Mouse (Mus musculus) C2C12 (cell line): ENCODE data around the gene Nalcn. TPM values are rescaled to one million over a fixed set of nuclear protein-coding genes. Genes with fewer than 3 reads are reported as not detected.

Experiments
- H3K27me3 ChIP-seq: one replicate; pipeline ENCODE4 v1.6.1; 2011; ENCODE audit not compliant: control insufficient read depth, insufficient read depth, insufficient read length
- H3K36me3 ChIP-seq: one replicate; pipeline ENCODE4 v1.6.1; 2011; ENCODE audit not compliant: control insufficient read depth, insufficient read depth
- H3K4me3 ChIP-seq: one replicate; pipeline ENCODE4 v1.5.1; 2011; ENCODE audit warnings: mild to moderate bottlenecking, control low read depth; ENCODE audit not compliant: poor library complexity, insufficient read depth, severe bottlenecking
- H3K79me2 ChIP-seq: one replicate; pipeline ENCODE4 v1.6.1; 2011; ENCODE audit not compliant: control insufficient read depth, insufficient read depth
- H3K79me3 ChIP-seq: one replicate; pipeline ENCODE4 v1.6.1; 2011; ENCODE audit warnings: low read depth, control low read depth
- H3ac ChIP-seq: one replicate; pipeline ENCODE3; 2011; ENCODE audit warnings: low read depth; ENCODE audit not compliant: control insufficient read depth, insufficient read length
- CEBPB ChIP-seq: IDR thresholded peaks from one replicate; pipeline ENCODE4 v1.6.1; 2011; ENCODE audit warnings: low read depth, mild to moderate bottlenecking, control low read depth, moderate library complexity
- CTCF ChIP-seq: IDR thresholded peaks from one replicate; pipeline ENCODE4 v1.5.1; 2011; ENCODE audit not compliant: control insufficient read depth, insufficient read depth, insufficient read length
- FOSL1 ChIP-seq: IDR thresholded peaks from one replicate; pipeline ENCODE4 v1.8.0; 2011; ENCODE audit warnings: mild to moderate bottlenecking, low read length; ENCODE audit not compliant: poor library complexity, insufficient read depth, severe bottlenecking
- MAX ChIP-seq: IDR thresholded peaks from one replicate; pipeline ENCODE4 v1.6.1; 2011; ENCODE audit warnings: mild to moderate bottlenecking, control low read depth
- MYOD1 ChIP-seq: IDR thresholded peaks from one replicate; pipeline ENCODE4 v1.6.1; 2011; ENCODE audit warnings: low read depth; ENCODE audit not compliant: control insufficient read depth, insufficient read length
- MYOG ChIP-seq: IDR thresholded peaks from one replicate; pipeline ENCODE4 v1.6.1; 2011; ENCODE audit not compliant: control insufficient read depth, insufficient read length; ENCODE audit errors: extremely low read depth
- USF1 ChIP-seq: IDR thresholded peaks from one replicate; pipeline ENCODE4 v1.6.1; 2011; ENCODE audit warnings: low read depth, mild to moderate bottlenecking, control low read depth, moderate library complexity
- polyA plus RNA-seq: library from polyadenylated mRNA; unstranded; fragments of >200 nt; fragmentation: generic; extraction: Trizol; gene quantifications from one replicate; pipeline ENCODE4 v1.2.1, GENCODE M21; 2012; ENCODE audit warnings: missing spikeins

Gene Nalcn
- polyA plus RNA-seq, 1 experiment, result not detected

- H3K79me3 ChIP-seq, result no peaks in the 10 kb centered on the region
- no peak overlapping the region for H3K4me3 ChIP-seq
- no peak for TF ChIP-seq FOSL1
- TF ChIP-seq MYOG, result no peak
- no peak for TF ChIP-seq USF1
- no peak for TF ChIP-seq MAX
- TF ChIP-seq CTCF, result no peak
- no peak for TF ChIP-seq CEBPB
- no peak for TF ChIP-seq MYOD1
- H3ac ChIP-seq, result no peak overlapping the region
- no peaks in the 10 kb centered on the region for H3K36me3 ChIP-seq
- no peaks in the 10 kb centered on the region for H3K27me3 ChIP-seq
- H3K79me2 ChIP-seq, result no peaks in the 10 kb centered on the region
These were observed 335.6 kb downstream of the Nalcn start for GRCm38 (mm10) chr14:123291118-123292007.

- Histone ChIP-seq H3K79me3 (no peaks in the 10 kb centered on the region), H3K4me3 (no peak overlapping the region), H3ac (no peak overlapping the region), H3K79me2 (no peaks in the 10 kb centered on the region), H3K36me3 (no peaks in the 10 kb centered on the region), H3K27me3 (no peaks in the 10 kb centered on the region)
- TF ChIP-seq MAX, result no peak
- TF ChIP-seq MYOD1, result no peak
- TF ChIP-seq USF1, result no peak
- TF ChIP-seq CTCF, result no peak
- TF ChIP-seq CEBPB, result no peak
- TF ChIP-seq FOSL1, result no peak
- no peak for TF ChIP-seq MYOG
These were observed 344.8 kb downstream of the Nalcn start for GRCm38 (mm10) chr14:123282165-123282564.

GRCm38 (mm10) chr14:123272121-123272520, 354.8 kb downstream of the Nalcn start:
- H3K27me3 ChIP-seq, result no peaks in the 10 kb centered on the region
- H3K79me2 ChIP-seq, result no peaks in the 10 kb centered on the region
- TF ChIP-seq FOSL1 (no peak), USF1 (no peak), MYOG (no peak), CTCF (no peak), MAX (no peak), MYOD1 (no peak), CEBPB (no peak)
- H3K79me3 ChIP-seq, result no peaks in the 10 kb centered on the region
- no peaks in the 10 kb centered on the region for H3K36me3 ChIP-seq
- no peak overlapping the region for H3ac ChIP-seq
- H3K4me3 ChIP-seq, result no peak overlapping the region

- no peaks in the 10 kb centered on the region for H3K36me3 ChIP-seq
- no peak overlapping the region for H3K4me3 ChIP-seq
- H3K27me3 ChIP-seq, result no peaks in the 10 kb centered on the region
- TF ChIP-seq MAX, result no peak
- TF ChIP-seq MYOD1, result no peak
- no peak for TF ChIP-seq USF1
- TF ChIP-seq FOSL1, result no peak
- TF ChIP-seq CTCF, result no peak
- no peak for TF ChIP-seq CEBPB
- TF ChIP-seq MYOG, result no peak
- no peak overlapping the region for H3ac ChIP-seq
- no peaks in the 10 kb centered on the region for H3K79me2 ChIP-seq
- H3K79me3 ChIP-seq, result no peaks in the 10 kb centered on the region
These were observed 386.2 kb downstream of the Nalcn start for GRCm38 (mm10) chr14:123240738-123241137.

GRCm38 (mm10) chr14:123239945-123240344, 387.0 kb downstream of the Nalcn start:
- no peak for TF ChIP-seq MYOG
- no peak for TF ChIP-seq CTCF
- no peak for TF ChIP-seq MYOD1
- no peak for TF ChIP-seq USF1
- no peak for TF ChIP-seq CEBPB
- TF ChIP-seq FOSL1, result no peak
- TF ChIP-seq MAX, result no peak
- Histone ChIP-seq H3K4me3 (no peak overlapping the region), H3ac (no peak overlapping the region), H3K27me3 (no peaks in the 10 kb centered on the region), H3K36me3 (no peaks in the 10 kb centered on the region), H3K79me2 (no peaks in the 10 kb centered on the region), H3K79me3 (no peaks in the 10 kb centered on the region)
